Mouse (Mus musculus) right cerebral cortex, postnatal 4 days (tissue): ENCODE measurements around the gene Htra1.

Experiments
- DNase-seq: peaks from one replicate; pipeline ENCODE4 v3.0.0-alpha.2; 2022

Gene Htra1

DNA sequence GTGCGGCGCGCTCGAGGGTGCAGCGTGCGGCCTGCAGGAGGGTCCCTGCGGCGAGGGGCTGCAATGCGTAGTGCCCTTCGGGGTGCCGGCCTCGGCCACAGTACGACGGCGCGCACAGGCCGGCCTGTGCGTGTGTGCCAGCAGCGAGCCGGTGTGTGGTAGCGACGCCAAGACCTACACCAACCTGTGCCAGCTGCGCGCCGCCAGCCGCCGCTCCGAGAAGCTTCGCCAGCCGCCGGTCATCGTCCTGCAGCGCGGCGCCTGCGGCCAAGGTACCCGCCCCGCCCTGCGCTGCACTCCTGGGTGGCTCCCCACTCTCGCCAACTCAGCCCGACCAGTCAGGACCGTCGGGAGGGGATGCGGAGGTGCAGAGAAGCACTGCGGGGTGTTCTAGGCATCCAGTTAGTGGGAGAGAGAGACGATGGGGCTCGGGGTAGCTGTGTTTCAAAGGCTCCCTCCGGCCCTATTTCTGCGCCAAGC, 601 bp downstream of the Htra1 start:
- DNase-seq: no peak

DNA sequence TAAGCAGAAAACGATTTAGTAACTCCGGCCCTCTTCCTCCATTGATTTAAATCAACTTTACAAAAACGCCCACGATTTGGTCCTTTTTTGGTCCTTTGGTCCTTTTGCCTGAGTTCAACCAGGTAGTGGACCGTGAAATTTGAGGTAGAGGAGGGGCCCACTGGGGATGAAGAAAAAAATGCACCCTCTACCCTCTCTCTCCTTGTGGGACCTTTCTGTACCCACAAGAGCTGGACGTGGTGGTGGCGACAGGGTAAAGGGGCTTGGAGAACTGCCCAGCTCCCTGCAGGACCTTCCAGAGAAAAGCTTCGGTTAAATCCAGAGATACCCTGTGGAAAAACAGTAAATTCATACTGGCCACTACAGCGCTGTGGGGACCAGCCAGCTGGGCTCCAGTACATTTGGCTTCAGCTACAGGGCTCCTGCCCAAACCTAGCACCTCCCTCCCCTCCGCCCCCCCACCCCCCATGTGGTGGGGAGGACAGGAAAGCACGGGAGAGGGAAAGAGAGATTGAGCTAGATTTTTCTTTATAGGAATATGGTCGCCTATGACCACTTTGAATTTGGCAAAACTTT, 1.4 kb downstream of the Htra1 start:
- no peak for DNase-seq

DNA sequence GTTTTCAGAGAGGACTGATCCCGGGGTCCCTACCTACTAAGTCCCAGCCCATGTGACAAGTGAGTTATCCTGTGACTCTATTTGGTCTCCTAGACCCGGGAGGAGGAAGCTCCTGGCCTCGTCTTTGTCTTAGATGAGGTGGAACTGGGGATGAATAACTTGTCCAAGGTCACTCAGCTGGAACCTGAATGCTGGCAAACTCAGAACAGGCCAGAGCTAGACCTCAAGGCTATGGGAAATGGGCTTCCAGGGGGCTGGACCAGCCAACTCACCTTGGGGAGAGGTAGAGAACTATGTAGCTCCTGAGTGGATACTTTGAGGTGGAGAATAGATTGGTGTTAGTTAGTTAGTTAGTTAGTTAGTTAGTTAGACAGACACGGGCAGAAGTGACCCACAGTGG, 2.1 kb downstream of the Htra1 start:
- no peak for DNase-seq

DNA sequence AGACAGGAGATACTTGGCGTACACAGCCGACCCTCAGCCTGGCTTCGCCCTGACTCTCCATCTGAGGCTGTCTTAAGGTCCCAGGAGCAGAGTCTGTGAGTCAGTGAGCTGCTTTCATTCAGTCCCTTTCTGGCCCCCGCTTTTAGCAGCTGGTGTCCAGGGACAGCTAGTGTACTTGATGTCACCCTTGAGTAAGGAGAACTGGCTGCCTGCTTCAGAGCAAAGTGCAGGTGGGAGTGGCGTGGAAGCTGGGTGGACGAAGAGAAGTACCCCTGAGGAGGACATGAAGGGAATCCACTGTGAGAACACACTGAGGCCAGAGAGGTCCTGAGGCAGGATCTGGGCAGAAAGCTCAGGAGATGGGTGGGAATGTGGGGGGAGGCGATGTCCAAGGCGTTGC, 3.0 kb downstream of the Htra1 start:
- no peak for DNase-seq

DNA sequence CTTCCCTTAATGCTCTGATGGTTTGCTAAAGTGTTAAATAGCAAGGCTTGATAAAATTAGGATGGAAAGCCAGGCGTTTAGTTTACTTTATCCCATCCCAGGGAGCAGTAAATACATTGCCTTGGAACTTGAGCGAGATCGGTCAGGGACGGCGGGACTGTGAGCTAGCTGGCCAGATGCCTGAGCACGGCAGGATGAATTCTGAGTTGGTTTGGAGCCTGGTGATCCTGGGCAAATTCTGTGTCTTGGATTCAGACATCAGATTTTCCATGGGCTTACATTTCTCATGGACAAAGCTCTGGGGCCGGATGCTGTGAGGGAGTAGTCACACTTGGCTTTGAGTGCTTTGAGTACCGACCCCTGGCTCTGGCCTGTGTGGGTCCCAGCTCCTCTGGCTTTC, 4.8 kb downstream of the Htra1 start:
- DNase-seq: no peak

DNA sequence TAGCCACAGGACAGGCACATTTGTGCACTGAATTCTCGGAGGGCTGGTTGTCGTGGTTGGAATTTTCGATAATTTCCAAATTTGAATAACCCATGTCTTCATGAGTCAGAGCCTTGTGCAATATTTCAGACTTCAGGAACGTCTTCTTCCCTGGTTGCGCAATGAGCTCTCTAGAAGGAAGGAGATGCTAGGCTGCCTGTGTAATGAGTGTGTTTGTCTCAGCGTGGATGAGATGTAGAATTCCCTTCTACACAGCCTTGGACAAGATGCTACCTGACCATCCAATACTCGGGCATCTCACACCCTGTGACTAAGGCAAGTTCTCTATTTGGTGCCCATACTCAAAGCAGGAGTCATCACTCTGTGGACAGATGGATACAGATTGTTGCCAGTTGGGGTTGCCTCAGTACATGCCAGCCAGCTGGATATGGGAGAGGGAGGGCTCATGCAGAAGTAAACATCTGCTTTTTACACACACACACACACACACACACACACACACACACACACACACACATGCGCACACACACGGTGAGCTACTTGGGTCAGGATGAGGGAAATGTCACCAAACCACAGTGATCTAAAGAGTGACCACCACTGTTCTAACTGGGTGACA, 7.5 kb downstream of the Htra1 start:
- DNase-seq: no peak

DNA sequence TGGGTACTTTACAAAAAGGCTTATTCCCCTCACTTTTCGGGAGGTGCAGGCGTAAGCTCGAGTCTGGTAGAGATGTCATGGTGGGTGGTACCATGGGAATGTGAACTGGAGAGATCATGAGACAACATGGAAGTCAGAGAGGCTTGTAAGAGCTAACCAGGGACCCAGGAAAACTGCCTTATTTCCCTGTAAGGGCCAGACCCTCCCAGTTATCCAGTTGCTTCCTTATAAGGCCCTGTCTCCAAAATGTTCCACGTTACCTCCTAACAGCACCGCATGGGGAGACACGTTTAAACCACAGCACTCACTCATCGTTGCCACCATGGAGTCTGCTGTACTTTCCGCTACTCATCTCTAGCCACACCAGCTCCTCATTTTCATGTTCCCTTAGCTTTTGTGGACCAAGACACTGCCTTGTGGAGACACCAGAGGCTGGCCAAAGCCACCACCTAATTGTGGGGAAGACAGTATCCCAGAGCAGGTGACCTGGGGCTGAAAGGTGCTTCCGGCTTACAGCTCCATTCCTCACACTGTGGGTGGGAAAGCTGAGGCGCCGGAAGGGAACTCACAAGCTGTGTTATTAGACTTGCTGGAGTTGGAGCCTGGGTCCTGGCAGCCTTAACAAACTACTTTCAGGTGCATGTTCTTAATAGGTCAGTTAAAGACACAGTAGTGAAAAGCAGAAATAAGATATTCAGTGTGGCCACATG, 9.0 kb downstream of the Htra1 start:
- DNase-seq: no peak

DNA sequence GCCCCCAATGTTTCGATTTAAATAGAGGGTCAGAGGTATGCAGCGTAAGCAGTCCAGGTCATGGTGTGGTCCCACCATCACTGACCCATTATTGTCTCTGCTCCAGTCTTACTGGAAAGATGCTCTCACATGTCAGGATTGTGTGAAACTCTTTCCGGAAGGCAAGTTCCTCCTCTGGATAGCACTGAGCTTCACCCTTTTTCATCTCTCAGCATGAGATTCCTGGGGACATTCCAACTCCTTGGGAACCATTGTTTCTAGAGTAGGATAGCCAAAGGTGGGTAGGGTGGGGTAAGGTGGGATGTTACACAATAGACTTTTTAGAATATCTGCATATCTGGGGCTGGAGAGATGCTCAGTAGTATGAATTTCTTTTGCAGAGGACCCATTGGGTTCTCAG, 9.8 kb downstream of the Htra1 start:
- DNase-seq: no peak

DNA sequence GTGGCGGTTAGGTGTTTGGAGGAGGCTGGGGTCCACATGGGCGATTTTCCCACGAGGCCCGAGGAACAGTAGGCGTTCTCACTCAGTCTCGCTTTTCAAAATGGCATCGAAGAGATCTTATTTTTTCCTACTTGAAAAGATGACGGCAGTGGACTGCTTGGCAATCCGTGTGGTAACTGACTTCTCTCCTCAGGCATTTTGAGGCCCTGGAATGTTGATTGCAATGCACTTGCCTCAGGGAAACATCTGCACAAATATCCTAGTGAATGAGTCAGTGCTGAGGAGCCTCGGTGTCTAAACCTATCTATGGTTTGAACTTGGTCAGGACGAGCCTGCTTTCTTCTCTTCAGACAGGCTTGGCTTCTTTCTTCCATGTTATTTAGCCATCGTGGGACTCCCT, 10.4 kb downstream of the Htra1 start:
- DNase-seq: no peak

DNA sequence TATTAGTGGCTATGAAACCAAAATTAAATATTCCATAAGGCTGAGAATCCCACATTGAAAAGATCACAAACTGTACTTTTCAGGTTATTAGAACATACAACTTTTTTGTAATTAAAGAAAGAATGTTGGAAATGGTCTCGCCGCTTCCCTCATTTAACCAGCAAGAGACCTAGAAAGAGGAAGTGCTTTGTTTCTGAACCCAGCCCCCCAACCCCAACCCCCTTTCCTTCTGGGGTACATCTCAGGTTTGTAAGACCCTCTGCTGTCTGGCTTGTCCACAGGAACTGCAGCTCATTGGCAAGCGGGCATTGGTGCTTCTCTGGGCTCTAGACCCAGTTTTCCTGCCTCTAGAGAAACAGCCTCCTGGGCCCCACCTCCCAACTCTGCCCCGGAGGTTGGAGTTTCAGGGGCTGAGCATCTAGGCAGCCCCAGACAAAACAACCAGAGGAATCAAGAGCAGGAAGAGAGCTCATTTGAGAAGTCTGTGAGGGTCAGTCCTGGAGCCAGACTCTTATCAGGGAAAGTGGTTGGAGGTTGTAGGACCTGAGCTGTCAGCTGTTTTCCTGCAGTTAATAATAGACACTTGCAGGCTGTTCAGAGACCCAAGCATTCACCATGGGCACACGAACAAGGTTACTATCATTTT, 12.8 kb downstream of the Htra1 start:
- no peak for DNase-seq

DNA sequence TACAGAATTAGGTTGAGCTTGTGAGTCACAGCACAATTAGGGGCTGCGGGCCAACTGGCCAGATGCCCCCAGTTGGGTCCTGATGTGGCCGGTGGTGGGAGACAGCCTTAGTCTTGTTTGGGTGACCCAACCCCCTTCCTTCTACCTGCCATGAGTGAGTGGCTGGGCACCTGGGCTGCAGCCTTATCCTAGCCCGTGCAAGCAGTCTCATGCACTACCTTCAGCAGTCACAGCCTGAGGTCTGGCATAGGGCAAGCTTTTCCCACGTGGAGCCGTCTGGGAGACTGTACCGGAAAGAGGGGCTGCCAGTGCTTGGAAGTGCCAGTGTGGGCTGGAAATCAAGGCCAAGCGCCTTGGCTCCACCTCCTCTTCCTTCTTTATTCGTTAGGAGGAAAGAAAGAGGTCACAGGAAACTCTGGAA, 13.4 kb downstream of the Htra1 start:
- no peak for DNase-seq

DNA sequence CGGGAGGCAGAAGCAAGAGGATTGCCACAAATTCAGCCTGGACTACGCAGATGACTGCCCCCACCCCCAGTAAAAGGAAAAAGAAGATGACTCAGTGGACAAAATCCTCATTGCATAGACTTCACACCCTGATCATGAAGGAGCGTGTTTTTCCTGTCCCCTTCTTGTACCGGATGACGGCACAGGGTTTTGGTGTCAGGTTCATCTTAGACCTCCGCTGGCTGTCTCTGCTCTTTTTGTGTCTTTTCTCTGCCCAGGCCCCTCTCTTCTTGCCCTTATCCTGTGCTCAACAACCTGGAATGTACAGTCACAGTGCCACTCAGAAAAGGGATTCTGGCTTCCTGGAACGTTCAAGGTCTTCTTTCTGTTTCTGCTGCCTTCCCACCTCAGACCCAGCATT, 14.6 kb downstream of the Htra1 start:
- DNase-seq: no peak

DNA sequence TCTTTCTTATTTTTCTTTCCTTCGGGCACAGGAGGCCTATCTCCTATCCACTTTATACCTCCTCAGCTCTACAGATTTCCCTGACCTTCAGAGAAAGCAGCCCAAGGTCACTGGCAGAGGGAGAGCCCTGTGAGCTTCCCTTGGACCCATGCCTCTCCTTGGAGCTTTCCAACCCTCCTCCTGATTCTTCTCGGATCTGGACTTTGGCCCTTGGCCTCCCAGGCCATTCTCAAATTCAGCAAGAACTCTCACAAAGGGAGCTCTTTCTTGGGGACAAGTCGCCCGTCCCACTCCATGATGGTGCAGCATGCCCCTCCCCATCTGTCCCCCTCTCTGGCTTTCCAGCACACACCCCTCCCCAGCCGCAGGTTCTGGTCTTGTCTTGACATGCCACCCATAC, 15.1 kb downstream of the Htra1 start:
- DNase-seq: no peak

DNA sequence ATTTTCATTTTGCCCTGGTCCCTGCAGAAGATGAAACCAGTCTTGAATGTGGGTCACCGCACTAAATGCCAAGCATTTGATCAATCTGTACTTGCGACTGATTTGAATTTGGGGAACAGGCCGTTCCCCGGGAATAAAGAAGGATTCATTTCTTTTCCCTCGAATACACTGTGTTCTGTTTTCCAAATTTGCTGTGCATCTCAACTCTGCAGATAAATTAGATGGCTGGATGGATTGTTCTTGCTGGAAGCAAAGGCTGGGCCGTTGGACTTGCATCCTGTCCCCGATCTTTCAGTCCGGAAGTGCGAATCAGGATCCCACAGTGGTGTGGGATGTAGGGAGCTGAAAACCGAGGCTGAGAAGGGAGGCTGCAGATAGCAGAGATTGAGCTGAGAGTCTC, 17.5 kb downstream of the Htra1 start:
- no peak for DNase-seq

DNA sequence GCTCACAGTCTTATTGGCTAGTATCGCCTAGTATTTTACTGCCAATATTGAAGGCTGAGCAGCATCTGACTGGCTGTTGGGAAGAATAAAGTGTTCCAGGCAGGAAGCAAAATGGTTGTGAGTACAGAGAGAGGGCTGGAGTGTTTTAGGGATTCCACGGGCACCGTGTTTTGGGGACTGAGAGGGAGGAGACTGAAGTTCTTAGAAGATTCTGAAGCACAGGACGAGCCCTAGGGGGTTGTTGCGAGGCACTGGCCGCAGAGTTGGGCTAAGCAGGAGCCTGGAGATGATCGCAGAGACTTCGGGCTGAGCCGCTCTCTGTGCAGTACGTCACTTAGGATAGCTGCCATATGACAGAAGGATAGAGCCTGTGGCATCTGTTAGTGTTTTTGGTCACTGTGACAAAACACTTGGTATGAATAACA, 18.3 kb downstream of the Htra1 start:
- no peak for DNase-seq

DNA sequence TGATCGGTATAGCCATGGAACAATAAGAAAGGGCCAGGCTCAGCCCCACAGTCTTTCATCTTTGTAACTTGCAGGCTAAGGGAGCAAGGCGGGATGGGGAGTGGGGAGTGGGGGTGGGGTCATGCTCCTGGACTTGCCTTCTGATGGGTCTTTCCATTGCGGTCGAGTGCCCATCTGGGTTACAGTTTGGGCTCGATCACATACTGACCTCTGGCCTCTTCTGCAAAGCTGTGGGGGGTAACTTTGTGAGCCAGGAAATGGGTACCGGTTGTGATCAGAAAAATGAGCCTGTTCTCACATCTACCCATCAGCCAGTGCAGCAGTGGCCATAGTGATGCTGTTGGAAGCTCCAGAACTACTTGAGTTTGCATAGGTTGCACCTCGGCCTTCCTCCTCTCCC, 22.6 kb downstream of the Htra1 start:
- no peak for DNase-seq

DNA sequence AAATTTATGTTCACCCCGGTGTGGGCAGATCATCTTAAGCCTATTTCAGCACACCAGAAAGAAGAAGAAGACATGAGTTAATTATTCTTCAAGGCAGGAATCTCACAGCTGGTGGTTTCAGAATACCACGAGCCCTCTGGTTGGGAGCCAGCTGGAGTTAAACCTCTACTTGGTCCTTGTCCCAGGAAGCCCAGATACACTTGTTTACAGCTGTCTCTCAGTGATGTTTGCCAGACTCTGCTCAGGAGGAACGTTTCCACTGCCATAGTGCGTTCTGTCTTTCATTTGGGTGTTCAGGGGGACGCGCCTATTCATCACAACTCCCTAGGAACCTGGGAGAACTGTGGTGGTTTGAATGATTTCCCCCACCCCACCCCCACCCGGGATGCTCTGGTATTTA, 24.0 kb downstream of the Htra1 start:
- peak; percentile 30 for DNase-seq

DNA sequence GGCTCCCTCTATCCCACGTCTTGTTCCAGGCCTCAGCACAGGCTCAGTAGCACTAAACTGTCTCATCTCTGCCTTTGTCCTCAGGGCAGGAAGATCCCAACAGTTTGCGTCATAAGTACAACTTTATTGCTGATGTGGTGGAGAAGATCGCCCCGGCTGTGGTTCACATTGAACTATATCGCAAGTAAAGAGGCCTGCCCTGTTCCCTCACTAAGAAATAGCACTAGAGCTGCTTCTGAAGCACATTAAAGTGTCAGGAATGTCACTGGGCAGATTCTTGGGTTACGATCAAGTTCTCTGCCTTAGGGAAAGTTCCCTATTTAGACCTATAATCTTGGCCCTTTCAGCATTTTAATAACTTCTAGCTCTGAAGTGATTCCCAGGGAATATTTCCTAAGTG, 25.5 kb downstream of the Htra1 start:
- DNase-seq: no peak

DNA sequence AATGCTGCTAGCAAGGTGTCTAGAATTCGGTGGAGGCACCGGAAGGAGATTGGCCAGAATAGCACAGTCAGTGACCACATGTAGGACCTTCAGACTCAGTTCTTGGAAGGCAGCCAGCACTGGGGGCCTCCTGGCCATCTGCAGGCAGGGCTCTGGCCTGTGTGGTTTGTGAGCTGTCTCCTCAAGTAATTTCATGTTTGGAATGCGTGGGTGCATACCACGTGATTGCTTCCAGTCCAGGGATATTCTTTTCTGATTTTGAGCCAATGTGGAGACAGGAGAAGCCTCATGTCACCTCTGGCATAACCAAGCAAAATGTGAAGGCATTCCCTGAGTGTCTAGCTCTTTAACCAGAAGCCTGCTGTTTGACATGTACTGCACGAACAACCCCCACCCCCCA, 28.8 kb downstream of the Htra1 start:
- DNase-seq: peak; percentile 29

DNA sequence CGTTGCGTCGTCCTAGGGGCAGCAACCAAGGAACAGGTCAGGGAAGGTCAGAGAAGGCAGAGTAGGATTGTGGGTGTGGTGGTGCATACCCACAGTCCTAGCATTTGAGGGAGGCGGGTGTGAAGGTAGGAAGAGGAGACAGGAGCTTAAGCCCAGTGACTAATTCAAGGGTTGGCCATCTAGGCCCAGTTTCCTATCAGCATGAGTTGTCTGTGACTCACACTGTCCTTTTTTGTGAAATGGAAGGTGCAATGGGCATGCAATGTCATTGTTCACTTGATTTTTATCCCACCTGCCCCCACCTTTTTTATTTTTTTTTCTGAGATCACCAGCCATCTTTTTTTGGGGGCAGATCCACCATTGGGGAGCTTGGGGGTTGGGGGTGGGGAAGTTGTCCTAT, 29.5 kb downstream of the Htra1 start:
- no peak for DNase-seq

DNA sequence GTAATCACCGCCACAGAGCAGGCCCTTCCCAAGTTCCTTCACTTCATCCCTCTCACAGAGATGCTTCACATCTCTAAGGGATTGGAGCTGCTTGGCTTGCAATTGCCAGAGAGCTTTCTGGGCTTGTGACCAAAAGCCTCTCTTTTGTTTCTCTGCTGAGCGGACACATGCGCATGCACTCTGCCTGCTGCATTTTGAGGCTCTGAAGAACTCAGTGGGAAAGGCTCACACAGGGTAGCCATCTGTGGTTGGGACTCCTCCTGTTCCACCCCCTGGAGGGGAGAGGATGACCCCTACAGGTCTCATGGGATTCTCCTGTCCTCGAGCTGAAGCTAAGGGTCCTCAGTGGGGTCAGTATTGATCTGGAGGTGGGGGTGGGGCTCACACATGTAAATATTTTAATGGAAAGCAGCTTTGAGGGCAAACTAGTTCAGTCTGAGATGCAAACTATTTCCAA, 30.0 kb downstream of the Htra1 start:
- DNase-seq: peak; percentile 34

DNA sequence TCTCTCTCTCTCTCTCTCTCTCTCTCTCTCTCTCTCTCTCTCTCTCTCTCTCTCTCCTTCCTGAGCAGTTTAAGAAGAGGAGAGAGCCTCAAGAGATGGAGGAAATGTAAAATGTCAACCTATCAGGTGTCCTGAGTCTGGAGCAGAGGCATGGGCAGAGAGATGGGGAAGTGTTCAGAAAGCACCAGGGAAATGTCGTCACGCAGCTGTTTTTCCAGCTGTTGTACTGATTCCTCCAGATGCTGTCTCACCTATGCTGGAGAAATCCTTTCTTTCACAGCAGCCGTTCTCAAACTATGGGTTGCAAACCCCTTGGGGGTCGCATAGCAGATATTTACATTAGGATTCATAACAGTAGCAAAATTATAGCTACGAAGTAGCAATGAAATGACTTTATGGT, 30.5 kb downstream of the Htra1 start:
- no peak for DNase-seq

DNA sequence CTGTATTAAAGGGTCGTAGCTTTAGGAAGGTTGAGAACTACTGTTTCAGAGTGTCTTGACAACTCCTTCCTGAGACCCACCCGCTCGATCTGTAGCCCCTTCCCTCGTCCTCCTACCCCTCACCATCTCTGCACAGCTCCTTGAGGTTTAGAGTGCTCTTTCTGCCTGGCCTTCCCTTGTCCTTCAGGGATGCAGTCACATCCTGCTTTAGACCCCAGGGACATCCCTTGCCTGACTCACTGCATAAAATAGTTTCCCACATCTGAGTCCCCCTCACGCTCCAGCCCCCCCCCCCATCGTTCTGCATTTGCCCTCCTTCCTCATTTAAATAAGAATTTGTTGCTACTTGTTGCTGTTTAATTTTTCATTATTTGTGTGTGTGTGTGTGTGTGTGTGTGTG, 31.0 kb downstream of the Htra1 start:
- DNase-seq: no peak

DNA sequence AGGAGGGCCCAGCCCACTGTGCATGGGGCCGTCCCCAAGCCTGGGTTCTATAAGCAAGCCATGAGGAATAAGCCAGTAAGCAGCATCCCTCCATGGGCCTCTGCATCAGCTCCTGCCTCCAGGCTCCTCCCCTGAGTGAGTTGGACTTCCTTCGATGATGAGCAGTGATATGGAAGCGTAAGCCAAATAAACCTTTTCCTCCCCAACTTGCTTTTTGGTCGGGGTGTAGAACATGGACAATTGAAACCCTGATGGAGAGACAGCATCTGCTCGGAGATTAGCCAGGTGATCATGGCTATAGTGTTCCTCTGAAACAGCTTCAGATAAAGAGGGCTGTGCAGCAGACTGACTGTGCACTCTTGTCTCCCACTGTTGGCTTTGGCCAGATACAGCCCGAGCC, 32.0 kb downstream of the Htra1 start:
- DNase-seq: no peak
